Comparison of ENCODE assay signal across 13 mouse cellular contexts in the genomic region with DNA sequence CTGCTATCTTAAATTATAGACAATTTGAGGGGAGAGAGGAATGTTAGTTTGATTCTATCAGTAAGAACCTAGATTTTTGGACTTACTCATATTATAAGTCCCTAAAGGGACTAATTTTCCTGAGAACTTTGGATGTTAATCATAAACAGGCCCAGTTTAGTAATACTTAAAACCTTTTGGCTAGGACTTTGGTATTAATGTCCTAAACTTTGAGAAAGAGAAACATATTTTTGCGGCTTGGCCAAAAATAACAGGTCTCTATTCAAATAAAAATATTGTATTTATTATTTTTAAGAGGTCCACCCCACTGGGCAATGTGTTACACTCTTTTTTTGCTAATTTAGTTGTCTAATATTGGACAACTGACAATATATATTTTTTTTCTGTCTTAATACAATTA.
"Had no signal": no experiment of that assay in that cellular context is flagged by ENCODE, and none has a peak within 500 bp of the region (broad histone marks: within the 10 kb centered on the region; RNA-seq: fewer than 3 reads in every experiment).

No protein-coding gene starts in this region.

- H3K4me1 ChIP-seq: liver, embryonic 15.5 days; stomach, embryonic 15.5 days had no signal

- H3K36me3 ChIP-seq: kidney, embryonic 15.5 days; liver, embryonic 15.5 days; midbrain, embryonic 13.5 days; stomach, embryonic 15.5 days had no signal

- DNase-seq: kidney, adult 11 months; kidney, postnatal 14 days; lung, adult 2 months; lung, postnatal 36 days; right cerebral cortex, postnatal 14 days; thymus, adult 2 months; thymus, postnatal 25 days had no signal

- ATAC-seq: lung, postnatal 0 days; midbrain, embryonic 13.5 days had no signal

- H3K9me3 ChIP-seq: kidney, embryonic 15.5 days; liver, embryonic 15.5 days; midbrain, embryonic 13.5 days; stomach, embryonic 15.5 days had no signal

- H3K9ac ChIP-seq: kidney, embryonic 15.5 days; liver, embryonic 15.5 days; midbrain, embryonic 13.5 days; stomach, embryonic 15.5 days had no signal

- H3K4me3 ChIP-seq: kidney, embryonic 15.5 days; liver, embryonic 15.5 days; midbrain, embryonic 13.5 days; stomach, embryonic 15.5 days had no signal

- H3K27ac ChIP-seq: liver, embryonic 15.5 days; midbrain, embryonic 13.5 days; stomach, embryonic 15.5 days had no signal

- H3K27me3 ChIP-seq: kidney, embryonic 15.5 days; liver, embryonic 15.5 days; midbrain, embryonic 13.5 days; stomach, embryonic 15.5 days had no signal

- H3K4me2 ChIP-seq: kidney, embryonic 15.5 days; liver, embryonic 11.5 days; liver, embryonic 15.5 days; midbrain, embryonic 13.5 days; stomach, embryonic 15.5 days had no signal
